Mouse (Mus musculus) thymus, adult 2 months (tissue): ENCODE data around the gene Dclre1b. TPM values are rescaled to one million over a fixed set of nuclear protein-coding genes. Genes with fewer than 3 reads are reported as not detected.
A peak's percentile ranks its signal among the peaks of the same experiment; 100 is the strongest.

ENCODE experiments used
- DNase-seq: peaks from one replicate; pipeline ENCODE4 v3.0.0; 2021
- H3K27ac ChIP-seq: fragments of 200-500 bp; 2 replicates; pipeline ENCODE4 v1.5.1; 2012; ENCODE audit warnings: low read length, control low read depth; ENCODE audit not compliant: control insufficient read depth, insufficient read depth
- H3K27me3 ChIP-seq: fragments of 200-500 bp; 2 replicates; pipeline ENCODE4 v1.6.1; 2012; ENCODE audit warnings: mild to moderate bottlenecking, low read length, moderate library complexity, mixed read lengths; ENCODE audit not compliant: control insufficient read depth, insufficient read depth
- H3K36me3 ChIP-seq: fragments of 200-500 bp; 2 replicates; pipeline ENCODE4 v1.6.1; 2012; ENCODE audit warnings: mild to moderate bottlenecking, low read length, moderate library complexity; ENCODE audit not compliant: control insufficient read depth, insufficient read depth
- H3K4me1 ChIP-seq: fragments of 200-500 bp; replicated peaks from 2 replicates; pipeline ENCODE4 v1.6.1; 2012; ENCODE audit warnings: low read length; ENCODE audit not compliant: control insufficient read depth, insufficient read depth
- H3K4me3 ChIP-seq: fragments of 200-500 bp; 2 replicates; pipeline ENCODE4 v1.5.1; 2012; ENCODE audit warnings: mild to moderate bottlenecking, low read length, control low read depth, moderate library complexity; ENCODE audit not compliant: control insufficient read depth, insufficient read depth
- CTCF ChIP-seq: fragments of 200-500 bp; IDR thresholded peaks from 2 replicates; pipeline ENCODE4 v1.5.1; 2012; ENCODE audit warnings: mild to moderate bottlenecking, control low read depth, low read length, moderate library complexity, borderline replicate concordance; ENCODE audit not compliant: control insufficient read depth, poor library complexity, insufficient read depth; ENCODE audit errors: extremely low read depth
- POLR2A ChIP-seq: fragments of 200-500 bp; IDR thresholded peaks from 2 replicates; pipeline ENCODE4 v1.6.1; 2012; ENCODE audit warnings: mild to moderate bottlenecking, low read length, control low read depth, moderate library complexity; ENCODE audit not compliant: control insufficient read depth, poor library complexity, insufficient read depth; ENCODE audit errors: extremely low read depth
- WGBS: fragments of 180-500 bp; shearing (Covaris S2); methylation state at CpG from one replicate; pipeline ENCODE4 v1.1.7; 2018; 5-methylcytosine and 5-hydroxymethylcytosine counted together
- polyA plus RNA-seq: library from polyadenylated mRNA; depleted of rRNA; stranded (reverse); fragments of >200 nt; gene quantifications from 2 replicates; pipeline ENCODE4 v1.2.3, GENCODE M21; 2012

Gene Dclre1b
- polyA plus RNA-seq, 1 experiment: 44.3 TPM

DNA sequence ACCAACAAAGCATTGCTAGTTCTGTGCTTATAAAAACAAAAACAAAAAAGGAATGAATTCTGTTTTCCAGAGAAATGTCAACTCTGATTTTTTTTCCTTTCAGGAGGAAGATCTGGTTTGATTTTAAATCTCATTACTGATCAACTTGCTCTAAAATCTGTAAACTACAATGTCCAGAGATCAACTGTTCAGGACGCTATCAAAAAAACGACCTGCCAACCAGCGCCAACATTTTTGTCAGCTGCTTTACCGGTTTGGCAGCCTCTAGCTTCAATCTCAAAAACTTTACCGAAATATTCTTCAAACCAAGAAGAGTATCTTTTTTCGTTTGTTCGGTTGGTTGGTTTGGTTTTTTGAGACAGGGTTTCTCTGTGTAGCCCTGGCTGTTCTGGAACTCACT, 20.1 kb downstream of the Dclre1b start:
- Histone ChIP-seq H3K4me1 (peaks cover 16% of the 10 kb centered on the region), H3K27me3 (no peaks in the 10 kb centered on the region), H3K4me3 (no peak overlapping the region), H3K27ac (peak overlapping the region; percentile 72), H3K36me3 (no peaks in the 10 kb centered on the region)
- 61% methylated on average over 7 of the region's 7 CpGs for WGBS
- TF ChIP-seq POLR2A (no peak), CTCF (no peak)
- DNase-seq: no peak

DNA sequence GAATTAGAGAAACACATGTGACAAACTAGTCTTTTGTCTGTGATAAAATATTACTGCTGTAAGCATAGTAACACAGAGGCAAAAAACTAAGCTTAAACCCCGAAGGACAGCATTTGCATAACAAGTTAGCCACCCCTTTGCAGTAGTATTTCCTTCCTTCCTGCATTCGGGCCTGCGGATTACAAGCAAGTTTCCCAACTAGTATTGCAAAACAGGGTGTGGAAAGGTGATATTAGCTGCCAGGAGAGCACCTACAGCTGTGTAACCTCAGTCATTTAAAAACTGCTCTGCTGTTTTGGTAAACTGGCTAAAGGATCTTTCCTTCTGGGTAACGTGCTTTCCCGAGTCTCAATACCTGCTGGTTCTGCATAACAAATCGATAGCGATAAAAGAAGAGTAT, 22.0 kb downstream of the Dclre1b start:
- TF ChIP-seq POLR2A (no peak), CTCF (no peak)
- H3K36me3 ChIP-seq: no peaks in the 10 kb centered on the region
- peaks cover 24% of the 10 kb centered on the region for H3K4me1 ChIP-seq
- no peak overlapping the region for H3K4me3 ChIP-seq
- 41% methylated on average over 7 of the region's 7 CpGs for WGBS
- DNase-seq: no peak
- H3K27ac ChIP-seq: no peak overlapping the region
- H3K27me3 ChIP-seq: no peaks in the 10 kb centered on the region

DNA sequence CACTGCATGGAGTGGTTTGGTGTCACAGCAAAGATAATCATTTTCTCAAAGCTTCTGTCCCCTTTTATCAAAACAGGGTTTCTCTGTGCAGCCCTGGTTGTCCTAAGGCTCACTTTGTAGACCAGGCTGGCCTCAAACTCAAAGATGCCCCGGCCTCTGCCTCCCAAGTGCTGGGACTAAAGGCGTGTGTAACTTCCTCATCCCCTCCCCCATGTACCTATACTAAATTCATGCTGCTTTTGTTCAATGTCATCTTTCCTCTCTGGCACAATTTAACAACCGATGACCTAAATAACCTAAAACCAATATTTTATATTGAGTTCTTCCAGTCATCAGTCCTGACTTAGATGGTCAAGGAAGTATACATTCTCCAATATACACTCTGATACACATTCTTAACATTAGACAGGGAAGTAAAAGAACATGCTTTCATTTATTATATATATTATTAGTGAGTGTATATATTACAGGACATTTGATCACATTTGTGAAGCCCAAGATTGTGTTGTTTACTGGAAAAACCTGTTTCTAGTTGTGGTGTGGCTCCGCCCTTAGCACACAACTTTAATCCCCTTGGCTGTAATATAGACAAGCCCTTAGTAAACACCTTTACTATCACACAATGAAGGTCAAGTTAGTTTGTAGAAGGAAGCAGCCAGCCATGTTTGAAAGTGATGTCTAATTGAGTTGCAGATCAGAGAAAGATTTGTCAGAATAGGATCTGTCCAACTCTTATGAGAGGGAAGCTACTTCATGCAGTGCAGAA, 26.2 kb downstream of the Dclre1b start:
- Histone ChIP-seq H3K4me1 (peaks cover 33% of the 10 kb centered on the region), H3K36me3 (no peaks in the 10 kb centered on the region), H3K27me3 (no peaks in the 10 kb centered on the region), H3K27ac (peak overlapping the region; percentile 24), H3K4me3 (no peak overlapping the region)
- no peak for DNase-seq
- TF ChIP-seq POLR2A (no peak), CTCF (no peak)
- 38% methylated on average over 4 of the region's 4 CpGs for WGBS

DNA sequence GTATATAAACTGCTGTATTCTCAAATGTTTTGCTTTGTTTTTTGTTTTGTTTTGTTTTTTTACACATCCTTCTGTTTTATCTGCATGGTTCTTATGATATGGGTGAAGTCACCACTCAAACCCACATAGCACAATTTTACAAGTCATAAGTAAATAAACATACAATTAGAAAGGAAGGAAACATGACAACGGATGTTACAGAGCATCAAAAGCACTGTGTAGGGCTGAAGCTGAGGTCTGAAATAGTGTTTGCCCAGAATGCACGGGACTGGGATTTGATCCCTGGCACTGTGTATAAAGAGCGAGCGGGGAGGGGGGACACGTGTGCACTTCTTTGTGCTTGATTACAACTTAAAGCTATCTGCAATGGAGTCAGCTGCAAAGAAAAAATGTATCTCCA, 28.5 kb downstream of the Dclre1b start:
- H3K27ac ChIP-seq: peak overlapping the region; percentile 94
- no peak for TF ChIP-seq POLR2A
- no peak for TF ChIP-seq CTCF
- H3K36me3 ChIP-seq: peaks cover 9% of the 10 kb centered on the region
- no peak overlapping the region for H3K4me3 ChIP-seq
- H3K4me1 ChIP-seq: peaks cover 44% of the 10 kb centered on the region
- H3K27me3 ChIP-seq: no peaks in the 10 kb centered on the region
- 46% methylated on average over 5 of the region's 5 CpGs for WGBS
- no peak for DNase-seq

DNA sequence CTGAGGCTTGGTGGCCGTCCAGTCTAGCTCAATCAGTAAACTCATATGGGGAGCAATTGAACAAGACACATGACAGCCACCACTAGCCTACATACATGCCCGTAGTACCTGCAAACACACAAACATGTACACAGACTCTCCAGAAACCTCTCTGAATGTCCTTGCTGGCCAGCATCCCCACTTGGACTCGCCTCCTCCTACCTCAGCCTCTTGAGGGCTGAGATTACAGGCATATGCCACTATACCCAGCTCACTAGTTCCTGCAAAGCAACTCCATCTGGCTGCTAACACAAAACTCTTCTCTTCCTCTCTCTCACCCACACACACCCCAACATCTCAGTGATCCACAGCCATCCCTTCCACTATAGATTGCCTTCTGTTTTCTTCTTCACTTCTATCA, 29.0 kb downstream of the Dclre1b start:
- H3K4me1 ChIP-seq: peaks cover 44% of the 10 kb centered on the region
- H3K36me3 ChIP-seq: peaks cover 13% of the 10 kb centered on the region
- no peaks in the 10 kb centered on the region for H3K27me3 ChIP-seq
- no peak for DNase-seq
- H3K4me3 ChIP-seq: no peak overlapping the region
- peak overlapping the region; percentile 70 for H3K27ac ChIP-seq
- WGBS: 64% methylated on average over 3 of the region's 3 CpGs
- TF ChIP-seq CTCF: no peak
- no peak for TF ChIP-seq POLR2A

DNA sequence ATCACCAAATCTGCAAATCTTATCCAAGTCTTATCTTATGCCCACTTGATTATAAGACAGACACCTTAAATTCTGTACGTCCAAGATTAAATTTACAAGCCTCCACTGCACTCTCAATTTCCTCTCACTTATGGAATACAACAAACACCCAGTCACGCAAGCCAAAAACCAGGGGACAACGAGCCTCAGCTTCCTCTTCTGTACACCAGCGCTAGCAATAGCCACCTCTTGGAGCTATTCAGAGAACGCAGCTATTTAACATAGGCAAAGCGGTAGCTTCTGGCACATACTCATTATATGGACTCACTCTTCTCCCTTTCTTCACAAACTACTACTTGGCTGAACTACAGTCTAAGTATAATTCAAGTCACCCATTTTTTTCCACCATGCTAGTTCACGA, 30.1 kb downstream of the Dclre1b start:
- TF ChIP-seq CTCF: no peak
- TF ChIP-seq POLR2A: no peak
- 31% methylated on average over 7 of the region's 7 CpGs for WGBS
- Histone ChIP-seq H3K27me3 (no peaks in the 10 kb centered on the region), H3K36me3 (peaks cover 13% of the 10 kb centered on the region), H3K27ac (peak overlapping the region; percentile 31; the same call in 1 of the 2 replicates), H3K4me1 (peaks cover 39% of the 10 kb centered on the region), H3K4me3 (no peak overlapping the region)
- DNase-seq: no peak

DNA sequence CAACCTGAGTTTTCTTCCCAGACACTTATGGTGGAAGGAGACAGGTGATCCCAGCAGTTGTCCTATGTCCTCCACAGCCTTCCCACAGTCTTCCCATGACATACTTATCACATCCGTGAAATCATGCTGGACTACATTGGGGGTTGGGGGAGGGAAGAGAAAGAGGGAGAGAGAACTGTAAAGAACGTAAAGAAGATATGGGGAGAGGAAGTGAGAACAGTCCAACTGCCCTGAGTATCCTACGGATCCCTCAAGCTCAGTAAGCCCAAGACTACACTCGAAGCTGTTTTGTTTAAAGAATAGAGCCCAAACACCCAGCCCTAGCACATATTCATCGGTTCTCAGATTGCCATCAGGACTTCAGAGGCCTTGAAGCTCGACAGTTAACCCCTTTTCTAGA, 30.6 kb downstream of the Dclre1b start:
- H3K27ac ChIP-seq: peak overlapping the region; percentile 99
- WGBS: 38% methylated on average over 6 of the region's 6 CpGs
- no peak for TF ChIP-seq POLR2A
- TF ChIP-seq CTCF: no peak

More for the DNA sequence above, 30.6 kb downstream of the Dclre1b start:
- H3K4me3 ChIP-seq: no peak overlapping the region
- H3K36me3 ChIP-seq: peaks cover 13% of the 10 kb centered on the region
- no peaks in the 10 kb centered on the region for H3K27me3 ChIP-seq
- H3K4me1 ChIP-seq: peaks cover 38% of the 10 kb centered on the region
- DNase-seq: no peak
